Mouse (Mus musculus) lung, postnatal 36 days (tissue): ENCODE data around the gene Ptpn13.
A peak's percentile ranks its signal among the peaks of the same experiment; 100 is the strongest.

Source experiments
- DNase-seq: peaks from one replicate; pipeline ENCODE4 v3.0.0; 2022; ENCODE audit warnings: mixed read lengths

Ptpn13 gene

DNA sequence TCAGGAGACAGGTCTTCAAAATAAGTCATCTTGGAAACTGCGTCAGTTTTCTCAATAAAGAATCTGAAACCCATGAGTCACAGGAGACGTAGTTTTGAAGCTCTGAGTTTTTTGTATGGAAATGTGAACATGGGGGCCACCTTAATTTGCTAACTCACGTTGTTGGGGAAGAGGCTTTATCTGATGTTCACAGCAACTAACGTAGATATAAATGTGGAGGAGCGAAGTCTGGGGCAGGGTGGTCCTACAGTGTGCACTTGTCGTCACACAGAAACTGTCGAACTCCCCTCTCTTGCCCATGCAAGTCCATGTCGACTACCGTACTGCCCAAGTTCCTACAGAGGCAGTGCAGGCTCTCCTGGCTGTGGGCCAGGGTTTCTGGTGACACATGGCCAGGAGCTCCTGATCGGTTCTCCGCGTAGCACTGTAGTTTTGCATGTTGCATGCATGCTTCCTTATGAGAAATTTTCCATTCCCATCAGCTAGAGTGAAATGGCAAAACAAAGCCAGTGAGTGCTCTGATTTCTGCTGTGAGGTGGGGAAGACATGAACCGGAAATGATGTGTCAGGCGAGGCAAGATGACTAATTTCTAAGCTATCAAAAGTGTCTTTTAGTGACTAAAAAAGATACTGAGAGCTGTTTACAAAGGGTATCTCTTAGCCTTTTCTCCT is 93.9 kb downstream of the Ptpn13 start:
- DNase-seq: peak; percentile 58

DNA sequence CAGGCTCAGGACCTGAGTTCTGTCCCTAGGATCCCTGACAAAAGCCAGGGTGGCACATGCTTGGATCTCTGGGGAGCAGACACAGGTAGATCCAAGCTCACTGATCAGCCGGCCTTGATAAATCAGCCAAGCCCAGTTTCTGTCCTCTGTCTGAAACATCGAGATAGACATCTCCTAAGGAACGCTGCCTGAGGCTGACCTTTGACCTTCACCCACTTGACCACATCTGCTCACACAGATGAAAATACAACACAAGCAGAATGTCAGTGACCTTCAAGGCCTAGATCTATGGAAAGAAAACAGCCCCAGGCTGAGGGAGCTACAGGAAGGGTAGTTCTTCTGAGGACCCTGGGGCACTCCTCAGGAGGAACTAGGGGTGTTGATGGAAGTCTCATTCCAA is 97.4 kb downstream of the Ptpn13 start:
- no peak for DNase-seq

DNA sequence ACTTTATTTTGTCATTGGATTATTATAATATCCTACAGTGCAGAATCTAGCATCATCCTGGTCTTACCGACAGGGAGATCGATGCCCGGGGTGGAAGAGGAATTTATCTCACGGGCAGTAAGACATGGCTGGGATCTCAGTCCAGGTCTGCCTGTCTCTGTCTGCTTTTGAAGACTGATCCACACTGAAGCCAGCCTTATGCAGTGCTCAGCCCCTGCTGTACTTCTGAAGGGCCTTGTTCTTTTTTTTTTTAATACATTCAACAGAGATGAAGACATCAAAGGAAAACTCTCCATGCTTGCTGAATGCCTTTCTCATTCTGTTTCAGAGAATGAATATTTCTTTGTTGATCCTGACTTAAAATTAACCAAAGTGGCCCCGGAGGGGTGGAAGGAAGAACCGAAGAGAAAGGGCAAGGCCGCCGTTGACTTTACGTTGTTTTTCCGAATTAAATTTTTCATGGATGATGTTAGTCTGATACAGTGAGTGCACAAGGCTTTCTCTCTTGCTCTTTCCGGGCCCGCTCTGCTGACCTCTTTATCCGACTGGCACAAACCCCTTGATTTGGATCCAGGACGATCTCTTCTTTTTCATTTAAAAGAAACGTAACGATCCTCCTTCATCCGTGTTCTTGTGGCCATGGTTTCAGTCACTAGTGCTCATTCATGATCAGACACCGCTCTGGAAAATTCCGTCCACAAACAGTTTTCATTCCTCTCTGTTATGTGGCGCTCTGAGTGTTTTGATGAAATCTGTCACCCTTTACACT is 101.9 kb downstream of the Ptpn13 start:
- no peak for DNase-seq

DNA sequence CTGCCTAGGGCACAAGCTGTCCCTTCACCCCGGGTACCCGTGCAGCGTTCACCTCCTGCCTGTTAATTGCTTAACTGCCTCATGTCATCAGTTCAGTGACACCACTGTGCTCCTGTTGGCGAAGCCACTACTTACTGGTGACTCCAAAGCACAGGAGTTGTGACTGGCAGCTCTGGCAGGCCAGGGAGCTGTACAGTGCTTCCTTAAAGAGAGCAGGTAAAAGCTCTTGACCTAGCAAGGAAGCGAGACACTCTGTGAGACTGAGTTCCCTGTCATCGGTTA is 102.4 kb downstream of the Ptpn13 start:
- DNase-seq: no peak

DNA sequence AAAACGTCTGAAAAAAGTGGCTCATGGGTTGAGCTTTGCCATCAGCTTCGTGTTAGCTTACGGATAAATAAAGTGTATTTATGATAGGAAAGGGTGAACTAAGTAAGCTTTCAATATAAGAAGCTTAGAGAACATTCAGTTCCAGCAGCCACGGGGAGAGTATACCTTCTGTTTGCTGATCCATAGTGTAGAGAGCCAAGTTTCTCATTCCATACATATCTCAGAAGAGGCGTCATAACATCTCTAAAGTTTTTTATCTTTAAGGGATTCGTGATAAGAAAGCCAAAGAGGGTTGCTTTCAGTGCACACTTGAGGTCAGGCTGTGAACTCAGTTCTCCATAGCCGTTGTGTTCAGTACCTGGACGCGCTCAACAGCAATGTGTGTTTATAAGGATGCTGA is 105.2 kb downstream of the Ptpn13 start:
- peak; percentile 5 for DNase-seq

DNA sequence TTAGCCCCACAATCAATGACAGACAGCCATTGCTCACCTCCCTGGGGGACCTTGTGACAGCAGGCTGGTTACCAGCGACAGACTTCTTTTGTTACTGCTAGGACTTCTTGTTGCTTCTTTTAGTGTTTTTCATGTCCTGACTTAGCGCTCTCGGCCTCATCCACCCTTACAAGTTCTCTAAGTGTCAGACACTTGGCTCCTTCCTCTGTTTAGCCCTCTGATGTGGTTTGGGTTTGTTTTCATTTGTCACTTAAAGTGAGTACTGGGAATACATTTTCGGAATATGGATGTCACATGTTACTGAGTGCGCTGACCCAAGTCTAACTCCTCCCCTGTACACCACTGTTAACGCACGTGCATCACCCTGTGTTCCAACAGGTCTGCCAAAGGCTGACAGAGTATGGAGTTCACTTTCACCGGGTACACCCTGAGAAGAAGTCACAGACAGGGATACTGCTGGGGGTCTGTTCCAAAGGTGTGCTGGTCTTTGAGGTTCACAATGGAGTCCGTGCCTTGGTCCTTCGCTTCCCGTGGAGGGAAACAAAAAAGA is 107.9 kb downstream of the Ptpn13 start:
- no peak for DNase-seq

DNA sequence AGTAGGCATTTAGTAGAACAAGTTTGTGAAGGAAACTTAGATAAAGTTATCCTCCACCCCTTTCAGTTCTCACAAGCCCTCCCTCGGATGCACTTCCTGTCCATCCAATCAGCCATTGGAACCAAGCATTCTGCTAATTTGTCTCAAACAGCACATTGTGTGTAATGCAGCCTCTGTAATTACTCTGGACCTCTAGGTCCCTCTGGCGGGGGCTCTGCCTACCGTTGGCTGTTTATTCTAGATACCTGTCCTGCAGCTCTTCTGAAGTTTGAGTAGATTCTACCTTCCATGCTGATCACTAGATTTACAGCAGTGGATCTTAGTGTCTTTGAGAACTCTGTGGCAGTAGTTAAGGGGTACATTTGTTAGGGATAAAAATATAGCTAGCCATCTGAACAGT is 109.5 kb downstream of the Ptpn13 start:
- no peak for DNase-seq

DNA sequence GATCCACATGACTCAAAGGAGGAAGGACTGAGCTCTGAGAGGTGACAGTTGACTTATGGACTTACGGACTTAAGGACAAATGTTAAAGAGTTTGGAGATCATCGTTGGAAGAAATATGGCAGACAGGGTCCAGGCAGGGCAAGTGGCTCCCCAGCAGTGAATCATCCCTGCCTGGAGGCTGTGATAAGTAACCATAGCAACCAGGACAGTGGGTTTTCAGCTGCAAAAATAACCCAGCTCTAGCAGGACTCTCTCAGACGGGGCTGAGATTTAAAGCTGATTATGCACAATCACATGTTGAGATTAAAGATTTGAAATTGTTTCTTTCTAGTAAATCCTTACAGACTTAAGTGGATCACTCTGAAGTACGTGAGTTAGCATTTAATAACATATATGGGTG is 112.4 kb downstream of the Ptpn13 start:
- no peak for DNase-seq

DNA sequence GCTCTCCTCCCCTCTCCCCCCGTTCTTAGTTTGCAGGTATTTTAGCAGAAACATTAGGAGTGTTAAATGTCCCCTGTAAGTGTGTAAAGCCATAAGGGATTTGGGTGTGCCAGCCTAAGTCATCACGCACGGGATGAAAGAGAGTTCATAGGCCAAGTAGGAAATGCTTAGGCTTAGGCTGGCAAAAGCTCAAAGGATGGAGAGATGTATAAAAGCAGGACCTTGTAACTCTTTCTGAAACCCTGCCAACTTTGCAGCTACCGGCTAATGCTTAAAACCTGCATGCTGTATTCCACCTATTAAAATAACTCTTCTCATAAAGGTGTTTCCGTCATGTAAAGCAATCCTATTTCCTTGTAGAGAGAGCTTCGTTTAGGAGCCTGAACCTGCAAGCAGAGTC is 115.6 kb downstream of the Ptpn13 start:
- no peak for DNase-seq

DNA sequence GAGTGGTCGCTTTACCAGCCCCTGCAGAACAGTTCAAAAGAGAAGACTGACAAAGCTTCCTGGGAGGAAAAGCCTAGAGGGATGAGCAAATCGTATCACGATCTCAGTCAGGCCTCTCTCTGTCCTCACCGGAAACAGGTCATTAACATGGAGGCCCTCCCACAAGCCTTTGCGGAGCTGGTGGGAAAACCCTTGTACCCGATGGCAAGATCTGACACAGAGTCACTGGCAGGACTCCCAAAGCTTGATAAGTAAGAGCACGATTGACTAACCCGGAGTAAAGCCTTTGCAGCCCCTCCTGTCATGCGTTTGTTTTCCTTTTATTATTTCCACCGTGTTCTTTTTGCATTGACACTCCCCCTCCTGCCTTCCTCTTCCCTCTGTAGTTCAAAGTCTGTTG is 116.1 kb downstream of the Ptpn13 start:
- DNase-seq: no peak

DNA sequence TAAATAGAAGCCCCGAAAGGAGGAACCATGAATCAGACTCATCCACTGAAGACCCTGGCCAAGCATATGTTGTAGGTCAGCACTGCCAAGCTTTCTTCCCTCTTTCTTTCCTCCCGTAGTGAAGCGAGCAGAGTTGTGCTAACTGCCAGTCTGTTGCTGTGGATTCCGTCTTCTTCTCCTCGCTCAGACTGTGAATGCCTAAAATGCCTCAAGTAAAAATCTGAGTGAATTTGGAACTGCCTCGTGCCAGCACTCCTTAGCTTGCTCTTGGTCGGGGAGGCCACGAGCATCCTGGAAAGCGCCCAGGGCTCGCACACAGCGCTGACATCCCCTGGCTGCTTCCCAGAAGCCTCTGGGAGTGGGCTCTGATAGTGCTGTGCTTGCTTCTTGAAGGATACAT is 116.5 kb downstream of the Ptpn13 start:
- no peak for DNase-seq

DNA sequence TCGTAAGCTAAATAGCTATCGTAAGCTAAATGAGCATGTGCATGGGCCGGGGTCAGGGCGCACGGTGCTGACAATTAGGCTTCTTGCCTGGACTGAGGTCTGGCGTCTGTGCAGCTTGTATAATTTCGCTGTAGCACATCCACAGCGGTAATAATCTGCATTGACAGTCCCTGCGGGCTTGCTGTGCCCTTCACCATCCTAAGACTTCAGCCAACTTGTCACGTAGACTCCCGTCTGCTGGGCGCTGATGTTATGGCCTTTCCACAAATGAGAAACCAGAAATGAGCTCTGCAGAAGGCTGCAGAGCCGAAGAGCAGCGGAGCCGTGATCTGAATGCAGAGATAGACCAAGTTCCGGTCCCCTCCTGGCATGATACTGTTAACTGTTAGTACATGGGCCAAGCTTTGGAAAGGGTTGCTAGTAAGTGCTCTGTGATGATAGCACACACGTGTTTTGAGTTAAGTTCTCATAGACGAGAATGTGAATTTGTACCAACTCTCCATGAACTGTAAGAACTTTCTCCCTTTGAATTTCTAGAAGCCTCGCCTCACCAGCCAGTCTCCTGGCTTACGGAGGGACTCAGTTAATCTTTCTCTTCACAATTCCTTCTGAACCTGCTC is 120.5 kb downstream of the Ptpn13 start:
- DNase-seq: no peak

DNA sequence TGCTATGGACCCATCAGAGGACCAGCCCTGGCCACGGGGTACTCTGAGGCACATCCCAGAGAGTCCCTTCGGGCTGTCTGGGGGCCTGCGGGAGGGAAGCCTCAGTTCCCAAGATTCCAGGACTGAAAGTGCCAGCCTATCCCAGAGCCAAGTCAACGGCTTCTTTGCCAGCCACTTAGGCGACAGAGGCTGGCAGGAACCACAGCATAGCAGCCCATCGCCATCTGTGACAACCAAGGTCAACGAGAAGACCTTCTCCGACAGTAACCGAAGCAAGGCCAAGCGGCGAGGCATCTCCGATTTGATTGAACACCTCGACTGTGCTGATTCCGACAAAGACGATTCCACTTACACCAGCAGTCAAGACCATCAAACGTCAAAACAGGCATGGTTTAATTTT is 129.8 kb downstream of the Ptpn13 start:
- DNase-seq: no peak

DNA sequence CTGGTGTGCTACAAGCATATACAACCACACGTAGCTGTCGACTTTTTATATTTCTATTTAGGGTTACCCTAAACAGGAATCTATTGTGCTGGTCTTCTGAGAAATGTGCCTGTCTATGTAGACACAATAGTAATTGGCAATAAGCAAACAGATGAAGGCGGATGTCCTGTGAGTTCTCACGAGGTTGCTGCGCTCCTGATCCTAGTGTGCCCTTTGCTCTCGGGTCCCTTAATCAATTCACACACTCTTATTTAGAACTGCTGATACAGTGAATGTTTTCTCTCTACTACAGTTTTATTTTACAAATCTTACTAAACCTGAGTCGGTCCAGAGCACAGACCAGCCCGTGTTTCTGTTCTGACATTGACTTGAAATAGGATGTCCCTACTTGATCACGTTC is 135.6 kb downstream of the Ptpn13 start:
- no peak for DNase-seq

DNA sequence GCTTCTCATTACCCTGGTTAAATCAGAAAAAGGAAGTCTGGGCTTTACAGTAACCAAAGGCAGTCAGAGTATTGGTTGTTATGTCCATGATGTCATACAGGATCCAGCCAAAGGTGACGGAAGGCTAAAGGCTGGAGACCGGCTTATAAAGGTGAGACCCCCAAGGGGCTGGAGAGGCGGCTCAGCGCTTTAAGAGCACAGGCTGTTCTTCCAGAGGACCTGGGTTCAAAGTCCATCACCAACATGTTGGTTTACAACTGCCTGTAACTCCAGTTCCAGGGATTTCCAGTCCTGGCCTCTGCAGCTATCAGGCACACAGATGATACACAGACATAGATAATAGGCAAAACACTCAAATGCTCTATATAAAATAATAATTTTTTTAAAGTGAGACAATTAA is 143.0 kb downstream of the Ptpn13 start:
- no peak for DNase-seq

DNA sequence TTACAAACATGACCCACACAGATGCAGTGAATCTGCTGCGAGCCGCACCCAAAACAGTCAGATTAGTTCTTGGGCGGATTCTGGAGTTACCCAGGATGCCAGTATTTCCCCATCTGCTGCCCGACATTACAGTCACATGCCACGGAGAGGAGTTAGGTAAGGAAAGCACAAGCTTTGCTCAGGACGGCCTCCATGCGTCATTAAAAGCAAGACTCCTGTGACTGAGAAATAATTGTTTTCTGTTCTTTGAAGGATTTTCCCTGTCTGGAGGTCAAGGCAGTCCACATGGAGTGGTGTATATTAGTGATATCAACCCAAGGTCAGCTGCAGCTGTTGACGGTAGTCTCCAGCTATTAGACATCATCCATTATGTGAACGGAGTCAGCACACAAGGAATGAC is 144.5 kb downstream of the Ptpn13 start:
- DNase-seq: no peak

DNA sequence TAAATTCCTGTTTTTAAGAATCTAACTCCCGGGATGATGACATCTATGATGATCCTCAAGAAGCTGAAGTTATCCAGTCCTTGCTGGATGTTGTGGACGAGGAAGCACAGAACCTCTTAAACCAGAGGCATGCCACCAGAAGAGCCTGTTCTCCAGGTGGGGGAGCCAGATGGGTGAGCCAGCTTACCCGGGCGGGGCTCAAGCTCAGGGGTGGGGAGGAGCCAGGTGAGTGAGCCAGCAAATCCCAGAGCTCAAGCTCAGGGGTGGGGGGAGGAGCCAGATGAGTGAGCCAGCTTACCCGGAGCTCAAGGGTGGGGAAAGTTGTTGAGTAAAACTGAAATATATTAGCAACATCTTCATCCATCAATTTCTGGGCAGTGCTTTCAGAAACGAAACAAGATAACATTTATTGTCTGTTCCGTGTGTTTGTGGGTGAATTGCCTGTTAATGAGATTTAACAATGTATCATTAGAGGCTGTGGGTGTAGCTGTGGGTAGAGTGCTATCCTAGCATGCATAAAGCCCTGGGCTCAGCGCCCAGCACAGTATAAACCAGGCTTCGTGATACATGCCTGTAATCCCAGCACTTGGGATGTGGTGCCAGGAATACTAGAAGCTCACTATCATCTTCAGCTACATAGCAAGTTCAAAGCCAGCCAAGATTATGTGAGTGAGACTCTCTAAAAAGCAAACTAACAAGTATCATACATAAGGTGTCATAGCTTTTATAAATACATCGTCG is 154.9 kb downstream of the Ptpn13 start:
- peak; percentile 49 for DNase-seq

DNA sequence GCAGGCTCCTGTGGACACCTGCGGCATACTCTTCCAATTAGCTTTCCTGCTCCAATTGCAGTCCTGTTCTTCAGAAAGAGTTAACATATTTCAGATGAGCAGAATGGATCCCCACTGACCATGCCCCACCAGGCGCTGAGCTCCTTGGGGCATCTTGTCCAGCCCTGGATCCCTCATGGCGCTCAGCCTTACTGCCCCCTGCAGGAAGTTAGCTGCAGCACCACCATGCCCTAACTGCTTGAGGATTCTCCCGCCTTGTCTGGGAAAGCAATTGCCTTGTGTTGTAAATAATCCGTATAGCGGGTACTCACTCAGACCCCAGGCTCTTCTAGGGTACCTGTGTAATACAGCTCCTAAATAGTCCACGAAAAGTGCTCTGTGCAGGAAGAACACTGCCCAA is 162.2 kb downstream of the Ptpn13 start:
- no peak for DNase-seq

DNA sequence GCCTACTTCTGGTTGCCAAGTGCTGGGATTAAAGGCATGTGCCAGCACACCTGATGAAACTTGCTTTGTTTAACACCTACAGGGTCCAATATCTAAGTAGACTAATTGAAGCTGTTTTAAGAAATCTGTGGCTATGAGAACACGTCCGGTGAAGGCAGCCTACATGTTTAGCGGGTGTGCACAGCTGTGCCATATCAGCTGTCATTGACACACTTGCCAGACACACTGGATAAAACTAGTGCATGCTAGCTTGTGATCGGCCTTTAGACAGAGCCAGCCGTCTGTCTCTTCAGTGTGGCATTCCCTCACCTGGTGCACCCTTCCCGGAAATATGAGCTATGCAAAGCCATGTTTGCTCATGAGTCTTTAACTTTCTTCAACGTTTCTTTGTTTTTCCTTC is 166.9 kb downstream of the Ptpn13 start:
- peak; percentile 44 for DNase-seq

DNA sequence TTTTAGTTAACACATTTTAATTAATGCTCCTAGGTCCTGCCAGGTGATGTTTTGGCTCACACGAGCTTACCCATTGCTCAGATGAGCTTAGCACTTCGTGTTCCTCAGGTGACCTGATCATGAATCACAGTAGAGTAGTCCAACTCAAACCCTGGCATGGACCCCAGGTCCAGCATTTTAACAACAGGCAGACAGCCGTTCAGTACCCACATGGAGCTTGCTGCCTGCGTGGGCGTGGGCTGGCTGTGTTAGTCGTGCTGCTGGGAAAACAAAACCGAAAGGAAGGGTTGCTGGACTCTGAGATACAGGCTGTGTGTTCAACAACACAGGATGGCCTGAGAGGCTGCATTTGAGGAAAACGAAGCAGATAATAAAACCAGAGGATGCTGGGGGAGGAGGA is 167.7 kb downstream of the Ptpn13 start:
- DNase-seq: no peak

DNA sequence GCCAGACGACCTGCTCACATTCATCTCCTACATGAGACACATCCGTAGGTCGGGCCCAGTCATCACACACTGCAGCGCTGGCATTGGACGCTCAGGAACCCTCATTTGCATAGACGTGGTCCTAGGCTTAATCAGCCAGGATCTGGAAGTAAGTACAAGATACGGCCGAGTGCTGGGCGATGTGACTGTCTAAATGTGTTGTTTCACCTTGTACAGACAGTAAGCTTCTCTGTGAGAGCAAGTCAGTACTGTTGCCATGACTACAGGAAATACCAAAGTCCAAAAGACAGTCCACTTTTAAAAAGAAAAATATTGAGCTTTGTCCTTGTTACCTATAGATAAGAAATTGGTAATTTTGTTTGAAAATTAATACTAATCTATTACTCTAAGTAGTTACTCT is 168.6 kb downstream of the Ptpn13 start:
- DNase-seq: no peak

DNA sequence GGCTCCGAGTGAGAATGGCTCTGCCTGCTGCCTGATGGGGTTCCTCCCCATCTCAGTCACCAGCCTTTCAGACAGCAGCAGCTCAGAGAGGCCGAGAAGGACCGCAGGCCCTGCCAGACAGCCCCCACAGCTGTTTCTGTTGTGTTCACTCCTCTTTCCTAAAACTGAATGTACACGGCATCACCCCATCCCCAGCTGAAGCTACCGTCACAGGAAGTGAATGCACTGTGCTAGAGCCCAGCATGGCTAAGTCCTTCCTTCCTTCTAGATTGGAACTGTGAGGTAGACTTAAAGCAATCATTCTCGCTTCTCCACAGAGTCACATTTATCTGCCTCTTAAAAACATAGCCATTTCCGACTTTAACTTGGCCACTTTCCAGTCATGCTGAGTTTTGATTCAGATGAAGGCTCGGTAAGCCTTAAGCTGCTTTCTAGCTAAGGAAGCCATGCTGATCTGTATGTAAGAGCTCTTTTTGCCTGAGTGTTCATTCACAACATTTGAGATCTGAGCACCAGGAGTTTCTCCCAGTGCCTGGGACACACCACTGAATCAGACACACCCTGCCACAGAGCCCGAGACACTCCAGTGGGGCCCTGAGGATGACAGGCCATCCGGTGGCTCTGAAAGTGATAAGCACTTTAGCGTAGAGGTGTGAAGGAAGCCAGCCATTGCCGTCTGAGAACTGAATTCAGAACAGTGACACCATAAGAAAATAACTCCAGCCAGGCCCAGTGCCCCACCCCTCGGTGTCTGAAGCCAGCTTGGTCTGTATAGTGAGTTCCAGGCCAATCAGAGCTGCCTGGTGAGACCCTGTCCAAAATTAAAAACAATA is 170.6 kb downstream of the Ptpn13 start:
- no peak for DNase-seq
